Mouse (Mus musculus) ES-E14 (cell line): ENCODE data around the gene Dctn3. TPM values are rescaled to one million over a fixed set of nuclear protein-coding genes. Genes with fewer than 3 reads are reported as not detected.
A peak's percentile ranks its signal among the peaks of the same experiment; 100 is the strongest.

Source experiments
- DNase-seq: peaks from one replicate; pipeline ENCODE4 v3.0.0-alpha.2; 2013; ENCODE audit warnings: low read depth, low spot score
- H3K27ac ChIP-seq: 2 replicates; pipeline ENCODE4 v1.5.1; 2012; ENCODE audit warnings: low read depth, mild to moderate bottlenecking, low read length, moderate library complexity, mixed read lengths; ENCODE audit not compliant: poor library complexity, insufficient read depth, severe bottlenecking
- H3K36me3 ChIP-seq: 2 replicates; pipeline ENCODE4 v1.6.1; 2012; ENCODE audit warnings: mild to moderate bottlenecking, low read length, moderate library complexity, mixed read lengths; ENCODE audit not compliant: control insufficient read depth, poor library complexity, insufficient read depth, severe bottlenecking
- H3K4me1 ChIP-seq, 2 experiments: fragments of 150-350 bp in 1 of 2; sonication (generic) in 1 of 2; 2 replicates each; pipeline ENCODE4 v1.6.1; 2012; ENCODE audit warnings: low read length in 2 of 2, mild to moderate bottlenecking in 1 of 2, mixed read lengths in 1 of 2; ENCODE audit not compliant: control insufficient read depth in 2 of 2, insufficient read depth in 2 of 2, poor library complexity in 1 of 2
- H3K4me3 ChIP-seq, 2 experiments: fragments of 150-350 bp in 1 of 2; sonication (generic) in 1 of 2; 2 replicates each; pipeline ENCODE4 v1.5.1; 2012; ENCODE audit warnings: low read length in 2 of 2, low read depth in 1 of 2, mild to moderate bottlenecking in 1 of 2, mixed read lengths in 1 of 2; ENCODE audit not compliant: insufficient read depth in 1 of 2, poor library complexity in 1 of 2, severe bottlenecking in 1 of 2
- H3K9ac ChIP-seq: 2 replicates; pipeline ENCODE4 v1.6.1; 2012; ENCODE audit warnings: low read depth, mild to moderate bottlenecking, low read length, mixed read lengths; ENCODE audit not compliant: poor library complexity, insufficient read depth, severe bottlenecking
- H3K9me3 ChIP-seq: fragments of 150-350 bp; sonication (generic); 2 replicates; pipeline ENCODE4 v1.6.1; 2012; ENCODE audit warnings: low read depth, mild to moderate bottlenecking, low read length; ENCODE audit not compliant: control insufficient read depth, insufficient read depth
- CHD2 ChIP-seq: IDR thresholded peaks from 2 replicates; pipeline ENCODE4 v1.6.1; 2014; ENCODE audit warnings: mild to moderate bottlenecking, low read depth, low read length, inconsistent platforms
- HCFC1 ChIP-seq: IDR thresholded peaks from 2 replicates; pipeline ENCODE4 v1.6.1; 2012; ENCODE audit warnings: low read length, inconsistent platforms, borderline replicate concordance; ENCODE audit not compliant: insufficient read depth
- MAFK ChIP-seq: IDR thresholded peaks from 2 replicates; pipeline ENCODE4 v1.6.1; 2014; ENCODE audit warnings: mild to moderate bottlenecking, low read depth, low read length, inconsistent platforms; ENCODE audit not compliant: insufficient read depth
- ZC3H11A ChIP-seq: IDR thresholded peaks from 2 replicates; pipeline ENCODE4 v1.6.1; 2012; ENCODE audit warnings: low read depth, mild to moderate bottlenecking, inconsistent platforms, low read length, borderline replicate concordance
- ZNF384 ChIP-seq: IDR thresholded peaks from 2 replicates; pipeline ENCODE4 v1.6.1; 2012; ENCODE audit warnings: low read depth, low read length, inconsistent platforms
- in situ Hi-C, 2 experiments: fragments of 600-800 bp; cut with MboI; formaldehyde crosslinking; loops; one replicate each; pipeline ENCODE4 v1.15.1; 2025; ENCODE audit warnings: low sequenced_read_pairs in 2 of 2, inconsistent platforms in 1 of 2; ENCODE audit not compliant: unreplicated experiment in 2 of 2
- total RNA-seq: library from RNA; depleted of rRNA; stranded (reverse); fragments of 300-350 nt; gene quantifications from 2 replicates; pipeline ENCODE4 v1.2.3, GENCODE M21; 2012

Dctn3 gene
- total RNA-seq, 1 experiment: 90.9 TPM

DNA sequence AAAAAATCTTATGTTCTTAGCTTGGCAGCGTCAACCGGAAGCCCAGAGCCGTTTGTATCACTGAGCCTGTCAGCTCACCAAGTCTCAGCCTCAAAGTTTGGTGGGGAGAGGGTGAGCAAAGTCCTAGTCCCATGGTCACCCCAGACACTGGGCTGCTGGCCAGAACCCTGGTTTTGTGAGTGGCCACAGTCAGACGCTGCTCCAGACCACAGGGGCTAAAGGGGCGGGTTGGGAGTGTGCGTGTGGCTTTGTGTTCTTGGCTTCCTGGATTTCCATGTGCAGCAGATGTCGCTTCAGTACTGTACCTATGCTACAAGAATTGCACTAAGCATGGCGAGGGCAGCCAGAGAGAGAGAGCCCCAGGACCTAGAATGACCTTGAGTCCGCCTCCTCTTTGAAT is 36.2 kb upstream of the Dctn3 start:
- TF ChIP-seq CHD2: no peak
- TF ChIP-seq MAFK: no peak
- no peak for TF ChIP-seq HCFC1
- TF ChIP-seq ZC3H11A: no peak
- no peak for TF ChIP-seq ZNF384
- Histone ChIP-seq H3K9ac (no peak overlapping the region), H3K4me1 (peaks cover 2 to 16% of the 10 kb centered on the region in 2 experiments; a peak in 2 of 4 replicates), H3K36me3 (peaks cover 11% of the 10 kb centered on the region; the same call in 1 of the 2 replicates), H3K4me3 (no peak overlapping the region), H3K9me3 (no peaks in the 10 kb centered on the region), H3K27ac (no peak overlapping the region)
- no peak for DNase-seq
- in situ Hi-C loops: no loop called here

DNA sequence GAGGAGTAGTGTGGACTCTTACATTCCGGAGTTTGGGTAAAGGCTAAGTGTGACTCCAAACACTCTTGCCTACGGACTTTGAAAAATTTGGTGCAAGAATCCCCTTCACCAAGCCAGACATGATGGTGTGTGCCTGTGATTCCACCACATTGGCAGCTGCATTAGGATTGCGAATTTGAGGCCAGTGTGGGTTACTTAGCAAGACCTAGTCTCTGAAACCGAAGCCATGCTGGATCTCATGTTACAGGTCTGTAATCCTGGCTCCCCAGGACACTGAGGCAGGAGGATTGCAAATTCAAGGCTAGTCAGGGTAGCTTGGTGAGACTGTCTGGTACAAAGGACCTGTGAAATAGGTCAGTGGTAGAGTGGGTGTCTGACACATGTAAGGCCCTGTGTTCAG is 35.7 kb upstream of the Dctn3 start:
- no peak overlapping the region for H3K9ac ChIP-seq
- TF ChIP-seq ZNF384: no peak
- TF ChIP-seq MAFK: no peak
- TF ChIP-seq HCFC1: no peak
- TF ChIP-seq CHD2: no peak
- no peak for TF ChIP-seq ZC3H11A
- no peak overlapping the region for H3K27ac ChIP-seq
- peaks cover 2 to 16% of the 10 kb centered on the region in 2 experiments; a peak in 2 of 4 replicates for H3K4me1 ChIP-seq
- H3K4me3 ChIP-seq: no peak overlapping the region
- H3K9me3 ChIP-seq: no peaks in the 10 kb centered on the region
- in situ Hi-C loops: no loop called here
- H3K36me3 ChIP-seq: peaks cover 11% of the 10 kb centered on the region; the same call in 1 of the 2 replicates
- DNase-seq: no peak

DNA sequence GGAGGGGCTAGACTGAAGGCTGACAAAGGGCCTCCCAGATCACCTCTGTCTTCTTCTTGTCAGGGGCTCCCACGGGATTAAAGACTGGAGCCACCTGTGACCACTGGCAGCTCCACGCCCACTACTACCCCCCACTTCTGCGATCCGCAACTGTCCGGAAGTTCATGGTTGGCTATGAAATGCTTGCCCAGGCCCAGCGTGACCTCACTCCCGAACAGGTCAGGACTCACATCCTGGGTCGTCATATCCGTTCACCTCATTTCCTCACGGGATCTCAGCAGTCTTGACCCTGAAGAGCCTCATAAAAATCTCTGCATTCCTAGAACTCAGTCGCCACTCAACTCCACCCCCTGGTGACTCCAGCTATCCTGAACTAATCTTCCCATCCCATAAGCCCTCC is 35.1 kb upstream of the Dctn3 start:
- H3K27ac ChIP-seq: no peak overlapping the region
- H3K4me3 ChIP-seq: no peak overlapping the region
- H3K9me3 ChIP-seq: no peaks in the 10 kb centered on the region
- peaks cover 2 to 16% of the 10 kb centered on the region in 2 experiments; a peak in 2 of 4 replicates for H3K4me1 ChIP-seq
- in situ Hi-C loops: no loop called here
- no peak overlapping the region for H3K9ac ChIP-seq
- DNase-seq: no peak
- peaks cover 11% of the 10 kb centered on the region; the same call in 1 of the 2 replicates for H3K36me3 ChIP-seq
- TF ChIP-seq ZC3H11A (no peak), CHD2 (no peak), ZNF384 (no peak), HCFC1 (no peak), MAFK (no peak)

DNA sequence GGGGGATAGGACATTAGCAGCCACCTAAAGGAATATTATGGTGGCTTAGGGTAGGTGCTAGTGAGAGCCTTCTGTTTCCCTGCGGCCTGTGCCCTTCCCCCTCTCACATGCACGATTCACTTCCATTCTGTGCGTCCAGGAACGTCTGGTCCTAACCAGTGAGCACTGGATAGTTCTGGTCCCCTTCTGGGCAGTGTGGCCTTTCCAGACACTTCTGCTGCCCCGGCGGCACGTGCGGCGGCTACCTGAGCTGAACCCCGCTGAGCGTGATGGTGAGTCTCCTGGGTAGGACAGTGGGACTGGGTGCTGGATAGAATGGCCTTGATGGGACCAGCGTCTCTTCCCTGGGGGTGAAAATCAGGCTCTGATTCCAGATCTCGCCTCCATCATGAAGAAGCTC is 34.4 kb upstream of the Dctn3 start:
- in situ Hi-C loops: no loop called here
- H3K4me1 ChIP-seq: peaks cover 2 to 16% of the 10 kb centered on the region in 2 experiments; a peak in 2 of 4 replicates

DNA sequence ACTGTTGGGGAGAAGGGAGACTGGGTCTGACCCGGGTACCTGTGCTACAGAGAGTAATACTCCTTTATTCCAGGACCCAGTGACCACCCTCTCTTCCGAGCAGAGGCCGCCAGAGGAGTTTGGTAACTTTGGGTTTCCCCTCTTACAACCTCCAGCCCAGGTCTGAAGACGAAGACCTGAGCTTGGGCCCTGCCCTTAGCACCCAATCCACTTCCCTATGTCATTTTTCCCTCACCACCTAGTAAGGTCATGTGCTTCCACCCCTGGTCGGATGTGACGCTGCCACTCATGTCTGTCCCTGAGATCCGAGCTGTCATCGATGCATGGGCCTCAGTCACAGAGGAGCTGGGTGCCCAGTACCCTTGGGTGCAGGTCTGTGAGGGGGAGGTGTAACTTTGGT is 33.5 kb upstream of the Dctn3 start:
- peak overlapping the region; percentile 60 for H3K9ac ChIP-seq
- in situ Hi-C loops: no loop called here
- peak overlapping the region; percentile 87 to 93 for H3K4me3 ChIP-seq
- H3K36me3 ChIP-seq: peaks cover 11% of the 10 kb centered on the region; the same call in 1 of the 2 replicates
- TF ChIP-seq ZC3H11A (no peak), CHD2 (no peak), MAFK (no peak), ZNF384 (no peak), HCFC1 (no peak)
- no peak overlapping the region for H3K27ac ChIP-seq
- H3K4me1 ChIP-seq: peaks cover 2 to 16% of the 10 kb centered on the region in 2 experiments; a peak in 2 of 4 replicates
- no peaks in the 10 kb centered on the region for H3K9me3 ChIP-seq
- no peak for DNase-seq

More for the DNA sequence above, 34.4 kb upstream of the Dctn3 start:
- peaks cover 11% of the 10 kb centered on the region; the same call in 1 of the 2 replicates for H3K36me3 ChIP-seq
- TF ChIP-seq ZNF384: no peak
- TF ChIP-seq ZC3H11A: no peak
- no peak for TF ChIP-seq HCFC1
- TF ChIP-seq CHD2: no peak
- no peak for TF ChIP-seq MAFK
- H3K4me3 ChIP-seq: no peak overlapping the region
- H3K27ac ChIP-seq: no peak overlapping the region
- no peak for DNase-seq
- no peaks in the 10 kb centered on the region for H3K9me3 ChIP-seq
- H3K9ac ChIP-seq: no peak overlapping the region
